Mouse (Mus musculus): ENCODE measurements at regions not wholly inside any gene's neighbourhood (a gene's known extent, or its start where the extent isn't known, plus 50 kb on each side); places are given as distances from the start of the nearest gene placed in this dataset.

DNA sequence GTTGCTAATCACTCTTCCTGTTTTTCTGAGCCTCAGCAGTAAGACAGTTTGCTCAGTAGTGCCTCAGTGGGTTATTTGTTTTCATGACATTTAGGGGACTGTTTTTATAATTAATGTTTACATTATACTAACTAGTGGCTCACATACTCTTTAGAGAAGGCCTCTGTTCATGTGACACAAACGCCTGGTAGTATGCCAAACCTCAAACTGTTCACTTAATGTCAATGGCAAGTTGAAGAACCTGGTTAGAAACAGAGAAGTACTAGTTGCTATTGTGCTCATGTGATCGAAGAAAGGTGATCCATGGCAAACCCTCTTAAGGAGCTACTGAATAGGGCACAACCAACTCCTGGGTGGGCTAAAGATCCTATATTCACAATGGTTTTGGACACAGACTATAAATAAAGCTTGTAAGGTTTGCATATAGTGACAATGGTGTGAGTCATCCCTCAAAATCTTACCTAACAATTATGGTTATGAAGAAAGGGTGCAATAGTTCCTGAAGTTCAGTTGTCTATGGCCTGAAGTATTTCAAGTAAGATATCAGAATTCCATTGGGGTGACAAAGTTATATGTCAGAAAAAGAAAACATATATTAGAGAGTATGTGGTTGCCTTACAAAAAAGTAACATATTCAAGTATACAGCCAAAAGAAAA, 340.1 kb upstream of the Dph6 start:
- no peak for DNase-seq

- DNase-seq = no peak
Measured at GRCm38 (mm10) chr2:115013916-115014315, 359.2 kb upstream of the Dph6 start.

DNA sequence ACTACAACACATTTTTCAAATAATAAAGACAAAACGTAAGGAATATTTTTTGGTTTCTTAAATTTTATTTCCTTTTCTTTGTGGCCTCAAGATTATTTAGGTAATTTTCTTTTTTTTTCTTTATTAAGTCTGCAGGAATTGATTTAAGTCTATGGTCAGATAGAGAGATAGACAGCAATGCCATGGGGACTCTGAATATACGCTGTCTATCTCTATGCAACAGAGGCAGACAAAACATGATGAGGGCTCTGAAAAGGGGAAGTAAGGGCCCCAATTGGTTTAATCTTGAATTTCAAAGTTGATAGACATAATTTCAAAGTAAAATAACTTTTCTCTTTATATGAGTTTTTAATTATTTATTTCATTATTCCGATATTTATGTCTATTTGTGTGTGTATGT, 372.0 kb upstream of the Dph6 start:
- DNase-seq = no peak

DNA sequence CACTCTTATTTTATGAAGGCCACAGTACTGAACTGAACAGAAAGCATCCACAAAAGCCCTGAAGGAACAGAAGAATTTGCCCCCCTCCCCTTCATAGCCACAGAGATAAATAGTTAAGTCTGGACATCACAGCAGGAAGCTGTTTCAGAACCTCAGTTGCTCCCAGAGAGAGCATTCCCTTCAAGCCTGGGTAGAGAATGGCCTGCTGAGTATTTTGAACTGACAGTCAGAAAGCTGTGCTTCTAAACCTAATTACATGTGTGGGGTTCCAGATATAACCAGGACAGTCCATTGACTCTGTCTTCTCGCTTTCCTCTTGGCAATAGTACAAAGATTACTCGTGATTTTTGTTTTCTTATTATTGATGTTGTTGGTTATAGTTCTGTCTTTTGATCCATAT, 376.4 kb upstream of the Dph6 start:
- peak; percentile 7 for DNase-seq

DNA sequence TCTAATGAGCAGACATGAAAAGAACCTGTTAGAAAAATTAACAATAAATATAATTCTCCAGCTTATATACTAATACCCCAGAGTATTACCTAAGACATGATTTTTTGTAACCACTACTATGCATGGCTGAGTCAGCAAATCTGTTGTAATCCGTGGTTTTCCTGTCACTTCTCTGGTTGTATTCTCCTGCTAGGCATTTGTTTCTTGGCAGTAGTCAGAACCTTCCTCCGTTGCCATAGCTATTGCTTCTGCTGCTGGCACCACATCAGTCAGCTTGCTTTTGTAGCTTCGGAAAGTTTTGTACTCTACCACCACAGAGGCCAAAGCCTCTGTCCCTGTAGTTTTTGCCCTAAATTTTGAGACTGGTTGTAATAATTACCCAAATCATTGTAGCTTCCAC, 381.4 kb upstream of the Dph6 start:
- DNase-seq = no peak

DNA sequence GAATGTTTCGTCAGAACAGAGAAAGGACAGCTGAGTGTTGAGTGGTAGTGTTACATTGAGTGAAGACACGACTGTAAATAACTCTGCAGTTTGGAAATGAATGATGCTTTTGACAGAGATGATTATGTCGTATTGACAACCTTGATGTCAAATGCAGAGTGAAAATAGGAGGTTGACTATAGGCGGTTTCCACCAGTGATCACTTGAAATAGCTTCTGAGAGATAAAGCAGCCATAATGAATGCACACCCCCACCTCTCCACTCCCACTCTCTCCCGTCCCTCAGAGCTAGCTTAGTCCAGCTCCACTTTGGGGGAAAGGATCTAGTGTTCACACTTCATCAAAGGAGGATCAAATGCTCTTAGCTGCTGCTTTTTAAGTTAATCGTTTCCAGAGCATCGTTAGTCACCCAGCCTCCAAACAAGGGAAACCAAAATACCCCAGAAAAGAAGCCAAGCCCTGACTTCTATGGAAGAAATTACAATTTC, 387.6 kb upstream of the Dph6 start:
- no peak for DNase-seq

DNA sequence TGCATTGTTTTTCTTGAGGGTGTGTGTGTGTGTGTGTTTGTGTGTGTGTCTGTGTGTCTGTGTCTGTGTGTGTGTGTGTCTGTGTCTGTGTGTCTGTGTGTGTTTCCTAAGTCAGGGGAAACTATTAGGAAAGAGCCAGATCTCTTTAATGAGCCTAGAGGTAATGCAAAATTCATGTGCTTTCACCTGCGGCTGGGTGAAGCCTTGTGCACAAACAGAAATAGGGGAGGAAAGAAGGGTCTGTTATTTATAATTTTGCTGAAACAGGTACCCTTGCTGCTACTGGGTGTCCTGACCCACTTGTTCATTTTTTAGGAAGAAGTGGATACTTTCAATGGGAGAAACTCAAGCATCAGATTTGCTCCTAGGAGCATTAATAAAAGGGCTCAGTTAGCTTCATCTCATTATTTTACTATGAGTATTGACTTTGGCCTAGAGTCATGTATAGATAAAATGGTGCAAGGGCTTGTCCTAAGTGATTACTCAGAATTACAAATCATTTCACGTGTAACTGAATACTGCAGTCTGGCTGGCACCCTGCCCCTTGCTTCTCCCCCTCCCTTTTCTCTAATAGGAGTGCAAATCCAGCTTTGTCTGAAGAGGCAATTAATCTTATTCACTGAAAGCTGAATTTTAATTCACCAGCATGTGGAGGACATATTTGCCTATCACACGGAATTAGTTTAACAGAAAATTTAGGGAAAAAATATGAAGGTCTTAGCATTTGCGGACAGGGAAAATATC, 401.7 kb upstream of the Dph6 start:
- no peak for DNase-seq

DNA sequence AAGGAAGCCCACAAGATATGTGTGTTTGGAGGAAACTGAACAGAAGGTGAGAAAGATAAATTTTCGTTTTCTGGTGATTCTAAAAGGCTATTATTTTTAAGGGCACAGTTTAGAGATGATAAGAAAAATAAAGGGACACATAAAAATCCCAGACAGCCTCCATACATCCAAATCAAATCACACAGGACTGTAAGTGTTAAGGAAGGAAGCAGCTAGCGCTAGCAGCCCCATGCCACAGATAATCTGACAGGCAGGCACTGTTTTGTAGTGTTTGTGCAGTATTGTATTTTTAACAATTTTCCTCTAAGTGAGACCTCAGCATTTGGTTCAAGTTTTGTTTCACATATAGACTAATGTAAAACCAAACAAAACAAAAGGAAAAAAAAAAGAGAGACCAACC, 402.4 kb upstream of the Dph6 start:
- no peak for DNase-seq

DNA sequence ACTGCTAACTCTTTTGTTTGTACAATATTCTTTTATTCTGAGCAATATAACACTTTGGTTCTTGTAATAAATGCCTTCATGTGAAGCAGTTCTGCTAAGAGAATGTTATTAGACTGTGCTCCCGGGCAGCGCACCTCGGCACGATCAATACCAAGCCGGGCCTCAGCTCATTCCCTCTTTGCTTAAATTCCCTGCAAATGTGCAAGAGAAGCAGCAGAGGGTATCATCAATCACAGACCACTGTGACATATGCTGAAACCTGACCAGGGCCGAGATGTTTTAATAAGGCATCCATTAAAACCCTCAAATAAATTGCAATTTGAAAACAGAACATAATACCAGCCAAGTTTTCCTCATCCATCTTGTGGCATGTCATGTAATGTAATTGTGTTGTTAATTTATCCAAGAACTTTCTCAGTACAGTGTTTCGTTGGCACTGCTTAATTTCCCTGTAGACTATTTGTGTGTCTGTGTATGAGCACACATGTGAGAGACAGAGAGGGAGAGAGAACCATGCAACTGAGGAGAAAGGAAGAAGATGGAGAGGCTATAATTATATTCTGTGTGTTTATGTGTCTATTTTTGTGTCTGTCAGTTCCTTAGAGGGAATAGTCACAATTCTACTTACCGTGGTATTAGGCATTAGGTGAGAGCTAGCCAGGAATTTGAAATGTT, 412.9 kb upstream of the Dph6 start:
- DNase-seq = no peak

GRCm38 (mm10) chr2:115069704-115070103, 414.9 kb upstream of the Dph6 start:
- no peak for DNase-seq

- no peak for DNase-seq
Measured at GRCm38 (mm10) chr2:115070123-115070522, 415.4 kb upstream of the Dph6 start.

DNA sequence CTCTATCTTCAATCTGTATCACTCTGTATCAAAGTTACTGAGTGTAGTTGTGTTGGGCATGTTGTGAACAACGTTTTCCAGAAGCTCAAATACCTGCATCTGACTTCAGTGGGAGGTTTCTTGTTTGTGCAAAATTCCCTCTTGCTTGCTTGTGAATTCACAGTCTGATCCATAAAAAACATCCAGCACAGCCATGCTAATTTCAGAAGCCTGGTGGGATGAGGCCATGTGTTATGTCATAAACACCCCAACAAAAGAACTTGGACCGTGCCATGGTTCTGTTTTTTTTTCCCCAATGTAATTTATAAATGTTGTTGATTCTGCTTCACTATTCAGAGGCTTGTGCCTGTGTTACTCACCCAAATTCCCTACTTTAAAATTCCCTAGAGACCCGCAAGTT, 415.9 kb upstream of the Dph6 start:
- DNase-seq = no peak

- peak; percentile 80 for DNase-seq
Measured at GRCm38 (mm10) chr2:115081563-115082291, 427.0 kb upstream of the Dph6 start.

- peak; percentile 18 for DNase-seq
Measured at GRCm38 (mm10) chr2:115082292-115082809, 427.6 kb upstream of the Dph6 start.

DNA sequence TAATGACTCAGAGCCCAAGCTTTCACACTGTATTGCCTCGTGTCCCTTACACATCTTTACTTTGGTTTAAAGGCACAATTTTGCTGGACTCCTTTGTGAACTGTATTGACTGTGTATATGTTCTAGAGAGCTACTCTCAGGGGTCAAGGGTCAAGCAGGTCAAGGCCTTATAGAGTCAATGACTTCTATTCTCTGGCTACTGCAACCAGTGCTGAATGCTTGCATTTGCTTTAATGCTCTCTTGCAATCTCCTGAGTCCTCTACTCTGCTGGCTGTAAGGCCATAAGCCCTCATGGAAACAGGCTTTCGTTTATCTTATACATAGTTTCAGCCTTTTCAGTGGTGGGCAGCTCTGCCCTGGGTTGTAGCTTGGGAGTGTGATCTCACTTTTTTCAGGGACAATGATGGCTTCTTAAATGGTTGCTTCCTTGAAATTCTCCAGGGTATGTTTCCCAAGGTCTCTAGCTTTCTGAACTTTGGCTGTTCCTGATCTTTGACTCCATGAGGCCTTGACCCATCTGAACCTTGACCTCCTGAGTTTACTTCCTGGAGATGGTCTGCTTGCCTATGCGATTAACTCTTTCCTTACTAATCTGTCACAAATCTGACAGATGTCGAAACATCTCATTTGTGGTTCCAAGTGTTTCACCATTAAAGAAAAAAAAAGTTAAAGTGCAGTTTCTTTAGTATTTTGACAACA, 433.8 kb upstream of the Dph6 start:
- no peak for DNase-seq

DNA sequence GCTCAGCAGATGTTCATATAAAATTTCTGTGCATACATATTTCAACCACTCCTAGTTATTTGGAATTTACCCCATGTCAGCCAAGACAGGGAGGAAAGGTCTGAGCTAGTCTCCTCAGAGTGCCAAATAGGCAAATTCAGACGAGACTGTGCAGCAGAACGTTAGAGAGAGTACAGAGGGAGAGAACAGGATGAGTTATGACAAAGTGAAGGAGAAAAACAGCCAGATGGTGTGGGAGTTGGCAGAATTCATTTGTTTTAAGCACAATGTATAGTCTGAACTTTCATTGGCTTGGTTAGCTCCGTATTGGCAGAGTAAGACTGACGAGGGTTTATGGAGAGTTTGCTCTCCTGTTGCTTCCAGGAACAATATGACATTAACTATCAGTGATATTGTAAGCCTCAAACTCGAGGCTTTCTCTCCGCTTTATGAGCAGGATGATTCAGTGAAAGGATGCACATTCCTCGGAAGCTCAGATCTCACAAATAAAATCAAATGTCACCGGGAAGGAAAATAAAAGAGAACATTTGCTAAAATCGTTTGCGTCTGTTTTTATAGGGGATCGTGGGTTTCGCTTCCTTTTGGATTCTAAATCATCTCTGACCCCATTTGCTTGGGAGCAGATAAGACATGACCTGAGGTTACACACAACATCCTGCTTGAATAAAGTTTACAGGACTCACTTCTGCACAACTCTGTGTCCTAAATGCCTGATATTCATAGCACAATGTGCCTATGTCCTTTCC, 435.8 kb upstream of the Dph6 start:
- peak; percentile 9 for DNase-seq

DNA sequence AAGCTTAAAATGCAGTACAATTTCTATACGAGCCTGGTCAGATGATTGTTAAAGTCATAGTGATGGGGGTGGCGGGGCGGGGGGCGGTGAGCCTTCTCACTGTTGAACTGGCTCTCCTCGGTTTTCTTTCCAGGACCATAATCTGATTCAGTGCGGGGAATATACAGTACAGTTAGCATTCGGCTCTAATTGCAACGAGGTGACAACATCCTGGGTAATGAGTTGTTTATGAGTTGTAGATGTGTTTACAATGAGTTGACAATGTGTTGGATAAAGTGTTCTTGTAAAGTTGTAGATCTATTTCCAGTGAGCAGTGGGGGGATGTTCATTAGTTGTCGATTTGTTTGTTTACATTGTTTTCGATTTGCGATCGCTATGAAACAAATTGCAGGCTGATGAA, 440.6 kb upstream of the Dph6 start:
- no peak for DNase-seq

DNA sequence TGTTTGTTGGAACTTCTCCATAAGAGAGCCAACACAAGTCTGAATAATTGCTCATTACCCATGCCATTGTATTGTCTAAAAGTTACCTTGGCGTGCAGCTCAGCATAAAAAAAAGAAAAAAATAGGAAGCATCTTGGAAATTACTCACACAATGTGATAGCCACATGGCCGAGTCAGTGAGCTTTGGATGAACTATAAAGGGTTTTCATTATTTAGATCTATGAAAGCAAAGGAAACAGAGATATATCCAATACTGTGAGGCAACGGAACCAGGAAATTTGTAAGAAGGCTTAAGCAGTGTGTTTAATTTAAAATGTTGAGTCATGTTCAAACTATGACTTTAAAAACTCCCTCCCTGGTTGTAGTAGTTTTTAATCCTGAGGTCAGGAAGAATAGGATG, 446.7 kb upstream of the Dph6 start:
- no peak for DNase-seq

DNA sequence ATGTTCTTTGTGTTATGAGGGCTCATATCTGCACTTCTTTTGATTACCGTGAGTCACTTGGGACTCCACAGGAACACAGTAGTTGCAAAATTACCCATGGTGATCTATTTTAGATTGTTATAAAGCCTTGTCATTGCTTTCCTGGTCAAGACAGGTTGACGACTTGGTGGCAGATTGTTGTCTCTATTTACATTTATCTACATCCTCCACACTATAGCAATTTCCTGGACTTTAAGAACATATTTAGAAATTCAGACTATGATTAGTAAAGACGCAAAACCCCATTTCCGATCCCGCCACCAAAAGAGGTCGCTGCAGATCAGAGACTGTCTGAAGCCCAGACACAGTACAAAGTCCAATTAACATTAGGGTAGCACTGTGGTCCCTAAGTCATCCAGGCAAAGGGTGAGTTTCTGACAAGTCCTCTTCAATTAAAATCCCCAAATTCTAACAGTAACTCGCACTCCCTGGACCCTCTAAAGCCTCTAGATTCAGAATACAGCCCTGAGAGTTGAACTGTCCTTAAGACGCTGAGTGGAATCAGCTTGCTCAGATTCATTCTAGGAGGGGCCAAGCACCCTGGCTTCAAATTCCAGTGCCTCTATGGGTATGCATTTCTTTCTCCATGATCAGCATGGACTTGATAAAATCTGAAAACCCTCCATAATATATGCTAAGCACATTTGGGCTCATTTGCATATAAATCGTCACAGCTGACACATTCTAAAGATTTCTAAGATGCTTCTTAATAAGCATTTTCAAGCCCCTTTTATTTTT, 461.9 kb upstream of the BC052040 start:
- peak; percentile 66 for DNase-seq

GRCm38 (mm10) chr2:115120206-115120503, 461.4 kb upstream of the BC052040 start:
- DNase-seq = no peak
